Comparison of ENCODE assay signal across 10 mouse cellular contexts in genomic region chr14:74974136-74974651, GRCm38 (mm10). TPM values are rescaled to one million over a fixed set of nuclear protein-coding genes. Genes with fewer than 3 reads are reported as not detected.
DNase-seq lines count a peak whose midpoint lies in the region; ATAC-seq lines count a peak whose summit lies in the region.
"Had no signal": no experiment of that assay in that cellular context is flagged by ENCODE, and none has a peak within 500 bp of the region (broad histone marks: within the 10 kb centered on the region; RNA-seq: fewer than 3 reads in every experiment).

No protein-coding gene starts in this region.

- H3K27ac ChIP-seq in liver, embryonic 13.5 days, result 0 out of 2 replicates have a peak overlapping the region, but pooled peaks have one; percentile 48
- H3K27ac ChIP-seq: limb, embryonic 10.5 days had no signal

- no peaks in the 10 kb centered on the region for H3K36me3 ChIP-seq in liver, embryonic 13.5 days
- H3K36me3 ChIP-seq: limb, embryonic 10.5 days had no signal

- peak; percentile 46 for ATAC-seq in inflammation-experienced regulatory T-cells, adult 6 months
- ATAC-seq in liver, embryonic 13.5 days (ENCODE audit: low read depth), result no peak; the same call in 1 of the 2 replicates

- peaks cover 64% of the 10 kb centered on the region for H3K4me1 ChIP-seq in liver, embryonic 13.5 days (replicated peaks)
- H3K4me1 ChIP-seq: limb, embryonic 10.5 days had no signal

- H3K4me2 ChIP-seq in liver, embryonic 13.5 days, result no peak overlapping the region

- 0 out of 2 replicates have a peak, but pooled peaks cover 10% of the 10 kb centered on the region for H3K27me3 ChIP-seq in liver, embryonic 13.5 days

- 14% methylated on average over 10 of the region's 10 CpGs for WGBS in liver, embryonic 13.5 days (ENCODE audit: insufficient replicate concordance)

- no peaks in the 10 kb centered on the region for H3K9me3 ChIP-seq in liver, embryonic 13.5 days (replicated peaks)
- H3K9me3 ChIP-seq: limb, embryonic 10.5 days had no signal

- peak; percentile 19 for DNase-seq in embryo, embryonic 11 days
- no peak for DNase-seq in embryo, embryonic 10.5 days (ENCODE audit: low spot score)
- peak; percentile 46 to 60 for DNase-seq in heart, adult 18-20 months
- no peak for DNase-seq in liver, embryonic 13.5 days
- DNase-seq in urinary bladder, postnatal 10 days (ENCODE audit: low spot score), result no peak
- no peak for DNase-seq in adipocyte (ENCODE audit: low spot score)
- no peak for DNase-seq in left cerebral cortex, adult 9 months (ENCODE audit: low spot score in 2 of 2)
- DNase-seq: B cell, adult 2 months had no signal

- no peak overlapping the region for H3K4me3 ChIP-seq in liver, embryonic 13.5 days (replicated peaks)
- H3K4me3 ChIP-seq: limb, embryonic 10.5 days had no signal

- no peak overlapping the region for H3K9ac ChIP-seq in liver, embryonic 13.5 days

RNA-seq across cellular contexts. Expression of gene Lrch1, which starts 26.5 kb away (rescaled TPM):
- 10 to 100 TPM; 11.8 to 14.3 TPM for total RNA-seq in heart, adult 18-20 months (2021)
- polyA plus RNA-seq in inflammation-experienced regulatory T-cells, adult 6 months (2017; shearing (Covaris generic)), result 10 to 100 TPM; 26.2 to 28.4 (median 27.1) TPM
- 4.3 and 5.3 TPM in 2 replicates for polyA plus RNA-seq in liver, embryonic 13.5 days (2015; fragmentation: Nextera tagmentation; extraction: Ambion mirVana)

RNA-seq across cellular contexts. Expression of gene Rubcnl, which starts 41.6 kb away (rescaled TPM):
- 1 to 10 TPM in 1 of 2 experiments, under 1 TPM in 1; 0.55 to 1.7 TPM for total RNA-seq in heart, adult 18-20 months (2021)
- polyA plus RNA-seq in inflammation-experienced regulatory T-cells, adult 6 months (2017; shearing (Covaris generic)), result 1 to 10 TPM in 1 of 3 experiments, under 1 TPM in 2; 0.46 to 1.5 (median 0.54) TPM
- 0.20 and 0.24 TPM in 2 replicates for polyA plus RNA-seq in liver, embryonic 13.5 days (2015; fragmentation: Nextera tagmentation; extraction: Ambion mirVana)

Comparison
In these comparisons a context has a peak if more than half of its experiments do, and no peak if none do; other contexts are left out.
1. DNase-seq: peak in embryo, embryonic 11 days (single experiment) and heart, adult 18-20 months (2 of 2); none in embryo, embryonic 10.5 days (single experiment), liver, embryonic 13.5 days (single experiment), urinary bladder, postnatal 10 days (single experiment), adipocyte (single experiment) and left cerebral cortex, adult 9 months (0 of 2).